Mouse (Mus musculus) CD4-positive, CD25-positive, alpha-beta regulatory T cell, adult 2 months (primary cell): Measurements from ENCODE around the gene Tmem168.
A peak's percentile ranks its signal among the peaks of the same experiment; 100 is the strongest.

Source experiments
- DNase-seq: peaks from one replicate; pipeline ENCODE4 v3.0.0-alpha.2; 2012; ENCODE audit warnings: low read depth, low spot score

The Tmem168 gene

DNA sequence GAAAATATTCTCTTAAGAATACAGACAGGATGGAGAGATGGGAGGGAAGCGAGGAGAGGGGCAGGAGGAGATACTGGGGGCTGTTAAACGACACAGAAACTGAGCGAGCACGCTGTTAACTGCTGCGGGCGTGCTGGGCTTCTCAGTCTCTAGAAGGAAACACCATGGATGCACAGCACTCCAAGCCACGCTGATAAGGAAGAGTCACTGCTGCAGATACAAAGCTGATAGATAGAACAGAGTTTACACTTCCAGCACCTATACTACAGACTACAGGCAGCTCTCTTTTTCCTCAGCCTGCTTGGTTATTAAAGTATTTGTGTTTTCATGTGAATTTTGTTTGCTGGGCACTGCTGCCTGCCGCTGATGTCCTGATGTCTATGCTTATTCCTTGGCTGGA is 21.7 kb downstream of the Tmem168 start:
- DNase-seq, result no peak

DNA sequence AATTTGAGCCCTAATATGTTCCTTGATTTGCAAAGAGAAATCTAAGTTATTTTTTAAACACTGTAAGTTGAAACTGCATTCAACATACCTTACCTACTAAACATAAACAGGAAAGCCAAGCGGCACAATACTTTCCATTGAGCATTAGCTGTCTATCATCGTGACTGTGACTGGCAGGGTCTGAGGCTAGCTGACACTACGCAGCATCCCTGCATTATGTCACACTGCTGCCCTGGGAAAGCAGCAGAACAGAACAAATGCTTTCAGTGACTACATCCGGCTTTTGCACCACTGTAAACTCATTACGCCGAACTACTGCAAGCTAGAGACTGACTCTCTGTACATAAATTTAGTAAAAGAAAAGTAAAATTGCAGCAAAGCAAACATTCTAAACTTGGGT is 23.1 kb downstream of the Tmem168 start:
- peak; percentile 44 for DNase-seq

DNA sequence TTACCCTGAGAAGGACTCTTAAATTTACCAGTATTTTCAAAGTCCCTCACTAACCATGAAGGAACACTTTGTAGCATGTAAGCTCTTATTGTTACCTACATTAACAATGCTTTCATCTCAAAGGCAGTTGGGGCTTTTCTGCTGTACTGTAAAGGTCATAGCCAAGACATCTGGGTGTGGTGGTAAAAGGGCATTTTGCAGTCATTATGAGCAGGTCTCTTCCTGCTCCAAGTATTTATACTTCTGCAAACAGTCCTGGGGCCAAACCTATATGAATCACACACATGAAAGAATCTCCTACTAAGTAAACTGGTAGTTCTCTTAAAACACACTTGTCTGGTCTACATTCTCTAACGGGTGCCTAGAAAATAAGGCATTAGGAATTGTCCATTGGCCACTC is 25.8 kb downstream of the Tmem168 start:
- DNase-seq, result peak; percentile 15

DNA sequence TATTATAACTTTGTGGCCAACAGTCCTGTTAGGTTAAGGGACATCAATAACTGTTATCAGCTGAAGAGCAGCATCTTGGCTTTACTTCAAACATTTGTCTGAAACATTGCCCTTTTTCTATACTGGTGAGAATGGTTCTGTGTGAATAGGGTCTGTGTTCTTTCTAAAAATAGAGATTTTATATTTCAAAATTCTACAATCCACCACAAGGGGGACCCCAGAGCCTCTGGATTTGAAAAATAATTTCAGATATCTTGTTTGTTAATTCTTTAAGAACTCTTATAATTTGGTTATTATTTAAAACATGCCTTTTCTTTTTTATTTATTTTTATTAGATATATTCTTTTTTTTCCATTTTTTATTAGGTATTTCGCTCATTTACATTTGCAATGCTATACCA is 42.2 kb downstream of the Tmem168 start:
- DNase-seq, result peak; percentile 23

DNA sequence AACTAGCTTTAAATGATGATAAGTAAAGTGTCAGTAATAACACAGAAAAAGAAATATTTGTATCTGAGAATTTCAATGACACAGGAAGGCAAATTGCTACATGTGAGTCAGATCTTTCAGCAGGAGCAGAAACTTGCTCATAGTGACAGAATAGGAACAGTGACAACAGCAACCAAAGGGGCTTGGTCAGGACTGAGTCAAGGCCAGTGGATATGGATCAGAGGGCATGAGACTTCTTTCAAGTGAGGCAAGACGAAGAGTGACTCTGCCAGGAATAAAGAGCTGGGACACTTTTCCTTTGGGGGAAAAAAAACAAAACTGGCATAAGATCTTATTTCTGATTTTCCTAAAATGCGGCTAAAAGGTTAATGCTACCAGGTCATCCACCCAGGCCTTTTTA is 52.6 kb downstream of the Tmem168 start:
- DNase-seq, result no peak

DNA sequence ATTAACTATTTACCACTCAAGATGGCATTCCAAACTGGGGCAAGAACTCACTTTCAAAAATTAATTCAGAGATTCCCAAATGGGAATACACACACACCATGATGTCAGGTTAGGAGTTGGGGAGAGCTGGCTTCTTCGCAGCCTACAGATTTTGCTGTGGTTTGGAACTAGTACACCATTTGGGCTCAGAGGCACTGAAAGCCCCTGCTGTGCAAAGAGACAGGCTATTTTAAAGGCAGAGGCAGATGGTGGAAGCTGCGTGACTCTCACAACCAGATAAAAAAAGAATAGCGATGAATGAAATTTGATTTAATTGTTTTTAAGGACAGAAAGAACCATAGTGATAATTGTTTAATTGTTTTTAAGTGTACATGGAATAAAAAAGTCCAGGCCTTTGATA is 66.1 kb downstream of the Tmem168 start:
- DNase-seq, result no peak

DNA sequence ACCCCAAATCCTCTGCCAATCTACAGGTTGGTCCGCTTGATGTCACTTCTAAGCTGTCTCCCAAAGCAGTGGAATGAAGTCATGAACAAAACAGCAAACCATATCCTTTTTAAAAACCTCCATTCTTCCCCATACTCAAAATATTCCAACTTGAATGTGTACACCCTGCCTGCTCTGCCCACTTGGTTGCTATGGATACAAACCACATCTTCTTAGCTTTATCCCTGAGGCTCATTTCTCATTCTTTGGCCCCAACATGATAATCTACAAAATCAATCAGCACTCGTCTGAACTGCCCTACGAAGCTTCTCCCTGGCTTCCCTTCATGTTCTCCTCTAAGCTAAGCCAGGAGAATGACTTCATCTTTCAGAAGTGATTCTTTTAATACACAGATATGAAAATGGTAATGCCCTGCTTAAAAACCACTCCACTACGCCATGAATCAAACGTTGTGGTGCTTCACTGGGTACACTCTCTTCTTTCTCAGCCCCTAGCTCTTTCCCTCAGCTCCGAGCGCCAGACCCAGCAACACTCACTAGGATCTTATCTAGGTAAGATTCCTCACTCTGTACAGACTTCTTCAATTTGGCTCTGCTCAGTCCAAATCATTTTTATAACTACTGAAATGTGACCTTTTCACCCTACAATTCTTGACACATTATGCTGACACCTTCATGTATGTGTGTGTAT is 70.5 kb downstream of the Tmem168 start:
- DNase-seq, result no peak
